Comparison of ENCODE assay signal across 9 mouse cellular contexts in the genomic region with DNA sequence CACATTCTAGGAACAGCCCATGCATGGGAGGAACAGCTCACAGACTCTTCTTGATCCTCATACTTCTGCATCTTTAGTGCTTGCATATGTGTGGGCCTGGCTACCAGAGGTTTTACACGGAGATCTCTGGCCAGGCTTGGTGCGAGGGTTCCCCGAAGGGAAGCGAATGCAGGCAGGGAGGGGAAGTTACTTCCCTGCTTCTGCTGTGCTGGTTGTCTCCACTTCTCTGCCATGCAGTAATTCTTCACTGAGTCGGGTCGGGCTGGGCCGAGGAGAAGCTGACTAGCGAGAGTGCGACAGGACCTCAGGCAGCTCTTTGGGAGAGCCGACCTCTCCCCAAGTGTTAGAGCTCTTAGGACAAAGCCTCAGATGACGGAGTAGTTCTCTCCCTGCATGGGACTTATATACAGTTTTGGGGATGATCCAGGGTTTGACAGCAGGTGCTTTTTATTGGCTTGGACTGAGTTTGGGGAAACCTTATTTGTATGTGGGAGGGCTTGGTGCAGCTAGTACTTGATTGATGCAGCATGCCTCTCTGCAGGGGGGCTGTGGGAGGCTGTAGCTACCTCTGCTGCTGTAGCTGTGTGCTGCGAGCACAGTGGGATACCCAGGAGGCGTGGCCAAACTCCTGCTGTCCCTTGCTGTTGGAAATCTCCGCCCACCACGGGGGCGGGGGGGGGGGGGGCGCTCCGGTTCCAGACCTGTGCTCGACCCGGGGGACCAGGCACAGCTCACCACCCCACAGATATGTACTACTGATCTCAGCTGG. TPM values are rescaled to one million over a fixed set of nuclear protein-coding genes. Genes with fewer than 3 reads are reported as not detected.
DNase-seq lines count a peak whose midpoint lies in the region; ATAC-seq and TF ChIP-seq lines count a peak whose summit lies in the region.
"Had no signal": no experiment of that assay in that cellular context is flagged by ENCODE, and none has a peak within 500 bp of the region (broad histone marks: within the 10 kb centered on the region; RNA-seq: fewer than 3 reads in every experiment).

No protein-coding gene starts in this region.

- no peak for ATAC-seq in kidney, postnatal 0 days (replicated peaks; ENCODE audit: low FRiP score, low read depth)
- no peak for ATAC-seq in kidney, embryonic 14.5 days (ENCODE audit: low FRiP score, low TSS enrichment)
- ATAC-seq in midbrain, embryonic 16.5 days: peak; percentile 56; the same call in 1 of the 2 replicates

- H3K4me1 ChIP-seq in kidney, postnatal 0 days (replicated peaks; ENCODE audit: insufficient read depth, low read length): no peaks in the 10 kb centered on the region
- H3K4me1 ChIP-seq in kidney, embryonic 14.5 days (ENCODE audit: control insufficient read depth, insufficient read depth, low read length): no peaks in the 10 kb centered on the region; the same call in 1 of the 2 replicates
- H3K4me1 ChIP-seq in midbrain, embryonic 16.5 days (ENCODE audit: control insufficient read depth, insufficient read depth, low read length): peaks cover 3% of the 10 kb centered on the region

- no peaks in the 10 kb centered on the region for H3K9me3 ChIP-seq in kidney, postnatal 0 days (replicated peaks; ENCODE audit: low read length)
- no peaks in the 10 kb centered on the region for H3K9me3 ChIP-seq in kidney, embryonic 14.5 days (ENCODE audit: control insufficient read depth, low read length)
- no peaks in the 10 kb centered on the region for H3K9me3 ChIP-seq in midbrain, embryonic 16.5 days (replicated peaks; ENCODE audit: control insufficient read depth, low read length, poor library complexity, severe bottlenecking)

- H3K27me3 ChIP-seq in kidney, postnatal 0 days (ENCODE audit: insufficient read depth, low read length): no peaks in the 10 kb centered on the region
- no peaks in the 10 kb centered on the region for H3K27me3 ChIP-seq in kidney, embryonic 14.5 days (ENCODE audit: control insufficient read depth, insufficient read depth, low read length)
- H3K27me3 ChIP-seq in midbrain, embryonic 16.5 days (ENCODE audit: control insufficient read depth, insufficient read depth, low read depth, low read length): no peaks in the 10 kb centered on the region

- 36% methylated on average over 20 of the region's 20 CpGs for WGBS in kidney, postnatal 0 days
- 37% methylated on average over 20 of the region's 20 CpGs for WGBS in kidney, embryonic 14.5 days
- WGBS in midbrain, embryonic 16.5 days: 30% methylated on average over 18 of the region's 20 CpGs

- no peak overlapping the region for H3K4me3 ChIP-seq in kidney, postnatal 0 days (replicated peaks; ENCODE audit: low read depth, low read length)
- no peak overlapping the region for H3K4me3 ChIP-seq in kidney, embryonic 14.5 days (ENCODE audit: low read length)
- no peak overlapping the region for H3K4me3 ChIP-seq in midbrain, embryonic 16.5 days (ENCODE audit: low read depth, low read length)

- H3K27ac ChIP-seq in kidney, postnatal 0 days: no peak overlapping the region
- H3K27ac ChIP-seq in kidney, embryonic 14.5 days (ENCODE audit: low read depth, low read length): no peak overlapping the region
- H3K27ac ChIP-seq in midbrain, embryonic 16.5 days (ENCODE audit: low read length): no peak overlapping the region

- H3K36me3 ChIP-seq in kidney, postnatal 0 days (ENCODE audit: insufficient read depth, low read length): no peaks in the 10 kb centered on the region
- no peaks in the 10 kb centered on the region; the same call in 1 of the 2 replicates for H3K36me3 ChIP-seq in kidney, embryonic 14.5 days (ENCODE audit: control insufficient read depth, insufficient read depth, low read length)
- 0 out of 2 replicates have a peak, but pooled peaks cover 2% of the 10 kb centered on the region for H3K36me3 ChIP-seq in midbrain, embryonic 16.5 days (ENCODE audit: control insufficient read depth, insufficient read depth, low read length)

- peak; percentile 27 for DNase-seq in kidney, postnatal 0 days (ENCODE audit: low spot score)
- DNase-seq in brain, adult 2 months (ENCODE audit: low read depth, low spot score): peak; percentile 54
- peak; percentile 36 to 47 for DNase-seq in cerebellum, postnatal 10 days
- no peak for DNase-seq in adipocyte (ENCODE audit: low spot score)
- DNase-seq in left cerebral cortex, adult 8-10 months (ENCODE audit: low spot score in 2 of 2): no peak
- DNase-seq: kidney, adult 9 months; lung, adult 2 months had no signal

- no peak for TF ChIP-seq CTCF in kidney, postnatal 0 days (IDR thresholded peaks at IDR 0.05; ENCODE audit: low read depth)

- H3K9ac ChIP-seq in kidney, postnatal 0 days (ENCODE audit: low read depth, low read length): no peak overlapping the region
- no peak overlapping the region for H3K9ac ChIP-seq in kidney, embryonic 14.5 days (ENCODE audit: low read depth, low read length)
- no peak overlapping the region for H3K9ac ChIP-seq in midbrain, embryonic 16.5 days (ENCODE audit: low read depth, low read length)

- H3K4me2 ChIP-seq in kidney, postnatal 0 days (ENCODE audit: low read length): no peak overlapping the region
- no peak overlapping the region for H3K4me2 ChIP-seq in kidney, embryonic 14.5 days (replicated peaks; ENCODE audit: low read depth, low read length)
- H3K4me2 ChIP-seq in midbrain, embryonic 16.5 days (ENCODE audit: low read length): no peak overlapping the region

RNA-seq across cellular contexts. Expression of gene Ube2k, which starts 24.3 kb away (rescaled TPM):
- 146 and 152 TPM in 2 replicates for polyA plus RNA-seq in kidney, postnatal 0 days (2015; fragmentation: Nextera tagmentation; extraction: Ambion mirVana)
- polyA plus RNA-seq in kidney, embryonic 14.5 days (2014; fragmentation: Nextera tagmentation; extraction: Ambion mirVana): 154 and 186 TPM in 2 replicates
- 186 and 206 TPM in 2 replicates for polyA plus RNA-seq in midbrain, embryonic 16.5 days (2015; fragmentation: Nextera tagmentation; extraction: Ambion mirVana)
- 100 to 1,000 TPM; 105 to 127 (median 115) TPM for total RNA-seq in left cerebral cortex, adult 8-10 months (2022)

RNA-seq across cellular contexts. Expression of gene Smim14, which starts 24.3 kb away (rescaled TPM):
- 192 and 199 TPM in 2 replicates for polyA plus RNA-seq in kidney, postnatal 0 days (2015; fragmentation: Nextera tagmentation; extraction: Ambion mirVana)
- polyA plus RNA-seq in kidney, embryonic 14.5 days (2014; fragmentation: Nextera tagmentation; extraction: Ambion mirVana): 83.9 and 91.6 TPM in 2 replicates
- polyA plus RNA-seq in midbrain, embryonic 16.5 days (2015; fragmentation: Nextera tagmentation; extraction: Ambion mirVana): 213 and 227 TPM in 2 replicates
- total RNA-seq in left cerebral cortex, adult 8-10 months (2022): 100 to 1,000 TPM; 149 to 180 (median 174) TPM

Comparison
In these comparisons a context has a peak if more than half of its experiments do, and no peak if none do; other contexts are left out.
1. DNase-seq: peak in kidney, postnatal 0 days (single experiment), brain, adult 2 months (single experiment) and cerebellum, postnatal 10 days (2 of 2); none in adipocyte (single experiment) and left cerebral cortex, adult 8-10 months (0 of 2).